Mouse (Mus musculus) kidney, embryonic 16.5 days (tissue): ENCODE data around the gene Ptgfrn. TPM values are rescaled to one million over a fixed set of nuclear protein-coding genes. Genes with fewer than 3 reads are reported as not detected.
A peak's percentile ranks its signal among the peaks of the same experiment; 100 is the strongest.

Experiments
- ATAC-seq: fragments of 200-750 bp; cut with Nextera tagmentation; 2 replicates; pipeline ENCODE4 v1.8.0; 2017; ENCODE audit warnings: moderate TSS enrichment; ENCODE audit not compliant: low FRiP score, low TSS enrichment
- H3K27ac ChIP-seq: fragments of 300-500 bp; sonication (generic); 2 replicates; pipeline ENCODE4 v1.5.1; 2014; ENCODE audit warnings: low read length
- H3K27me3 ChIP-seq: fragments of 300-500 bp; sonication (generic); 2 replicates; pipeline ENCODE4 v1.6.1; 2014; ENCODE audit warnings: low read length, control low read depth, mixed read lengths; ENCODE audit not compliant: insufficient read depth
- H3K36me3 ChIP-seq: fragments of 300-500 bp; sonication (generic); 2 replicates; pipeline ENCODE4 v1.6.1; 2014; ENCODE audit warnings: low read length, control low read depth, mixed read lengths; ENCODE audit not compliant: insufficient read depth
- H3K4me1 ChIP-seq: fragments of 300-500 bp; sonication (generic); 2 replicates; pipeline ENCODE4 v1.6.1; 2014; ENCODE audit warnings: low read length, control low read depth, mixed read lengths; ENCODE audit not compliant: insufficient read depth
- H3K4me2 ChIP-seq: fragments of 300-500 bp; sonication (generic); replicated peaks from 2 replicates; pipeline ENCODE4 v1.6.1; 2014; ENCODE audit warnings: low read depth, low read length
- H3K4me3 ChIP-seq: fragments of 300-500 bp; sonication (generic); 2 replicates; pipeline ENCODE4 v1.5.1; 2014; ENCODE audit warnings: mild to moderate bottlenecking, low read length
- H3K9ac ChIP-seq: fragments of 300-500 bp; sonication (generic); replicated peaks from 2 replicates; pipeline ENCODE4 v1.6.1; 2014; ENCODE audit warnings: low read length
- H3K9me3 ChIP-seq: fragments of 300-500 bp; sonication (generic); 2 replicates; pipeline ENCODE4 v1.6.1; 2016; ENCODE audit warnings: low read length, control low read depth
- WGBS: fragments of 180-500 bp; shearing (Covaris S2); extraction: QIAGEN DNeasy Blood & Tissue Kit; methylation state at CpG from one replicate; pipeline ENCODE4 v1.1.7; 2014; 5-methylcytosine and 5-hydroxymethylcytosine counted together
- polyA plus RNA-seq: library from polyadenylated mRNA; unstranded; fragments of >200 nt; fragmentation: Nextera tagmentation; extraction: Ambion mirVana; gene quantifications from 2 replicates; pipeline ENCODE4 v1.2.1, GENCODE M21; 2015

Gene Ptgfrn
- polyA plus RNA-seq, 1 experiment from 2014 or later, result 2.1 TPM

GRCm38 (mm10) chr3:101003575-101004356 is 106.3 kb downstream of the Ptgfrn start:
- H3K27me3 ChIP-seq, result no peaks in the 10 kb centered on the region
- WGBS, result 89% methylated on average over 15 of the region's 15 CpGs

GRCm38 (mm10) chr3:100999732-101000131 is 110.3 kb downstream of the Ptgfrn start:
- no peak for ATAC-seq
- no peaks in the 10 kb centered on the region for H3K36me3 ChIP-seq
- no peak overlapping the region for H3K9ac ChIP-seq
- 0 out of 2 replicates have a peak, but pooled peaks cover 8% of the 10 kb centered on the region for H3K4me1 ChIP-seq
- no peak overlapping the region for H3K27ac ChIP-seq
- H3K4me2 ChIP-seq, result no peak overlapping the region
- H3K9me3 ChIP-seq, result no peaks in the 10 kb centered on the region
- 18% methylated on average over 2 of the region's 2 CpGs for WGBS
- H3K27me3 ChIP-seq, result no peaks in the 10 kb centered on the region
- H3K4me3 ChIP-seq, result no peak overlapping the region

More at GRCm38 (mm10) chr3:101003575-101004356, 106.3 kb downstream of the Ptgfrn start:
- H3K27ac ChIP-seq, result no peak overlapping the region
- no peaks in the 10 kb centered on the region for H3K9me3 ChIP-seq
- no peak for ATAC-seq
- no peak overlapping the region for H3K4me2 ChIP-seq
- no peaks in the 10 kb centered on the region for H3K36me3 ChIP-seq
- 0 out of 2 replicates have a peak, but pooled peaks cover 2% of the 10 kb centered on the region for H3K4me1 ChIP-seq
- H3K9ac ChIP-seq, result no peak overlapping the region
- no peak overlapping the region for H3K4me3 ChIP-seq

- H3K9ac ChIP-seq, result no peak overlapping the region
- no peaks in the 10 kb centered on the region for H3K36me3 ChIP-seq
- H3K27me3 ChIP-seq, result no peaks in the 10 kb centered on the region
- no peak overlapping the region for H3K4me3 ChIP-seq
- 0 out of 2 replicates have a peak, but pooled peaks have one; percentile 49 for ATAC-seq
- no peak overlapping the region for H3K27ac ChIP-seq
- WGBS, result 23% methylated on average over 6 of the region's 6 CpGs
- no peaks in the 10 kb centered on the region for H3K9me3 ChIP-seq
- no peak overlapping the region for H3K4me2 ChIP-seq
- H3K4me1 ChIP-seq, result 0 out of 2 replicates have a peak, but pooled peaks cover 10% of the 10 kb centered on the region
Measured at GRCm38 (mm10) chr3:100998904-100999340, 111.2 kb downstream of the Ptgfrn start.

GRCm38 (mm10) chr3:100997785-100998570 is 112.1 kb downstream of the Ptgfrn start:
- Histone ChIP-seq H3K27me3 (no peaks in the 10 kb centered on the region), H3K4me2 (no peak overlapping the region), H3K9ac (no peak overlapping the region), H3K36me3 (no peaks in the 10 kb centered on the region), H3K9me3 (no peaks in the 10 kb centered on the region), H3K4me3 (no peak overlapping the region), H3K4me1 (0 out of 2 replicates have a peak, but pooled peaks cover 15% of the 10 kb centered on the region), H3K27ac (no peak overlapping the region)
- 69% methylated on average over 10 of the region's 10 CpGs for WGBS
- ATAC-seq, result no peak

GRCm38 (mm10) chr3:100994252-100994651 is 115.8 kb downstream of the Ptgfrn start:
- Histone ChIP-seq H3K9me3 (no peaks in the 10 kb centered on the region), H3K9ac (no peak overlapping the region), H3K27ac (no peak overlapping the region), H3K27me3 (no peaks in the 10 kb centered on the region), H3K36me3 (no peaks in the 10 kb centered on the region), H3K4me1 (0 out of 2 replicates have a peak, but pooled peaks cover 15% of the 10 kb centered on the region), H3K4me3 (no peak overlapping the region), H3K4me2 (no peak overlapping the region)
- WGBS, result 89% methylated on average over 4 of the region's 4 CpGs
- no peak for ATAC-seq

- H3K9me3 ChIP-seq, result no peaks in the 10 kb centered on the region
- H3K4me3 ChIP-seq, result no peak overlapping the region
- ATAC-seq, result peak; percentile 52; the same call in 1 of the 2 replicates
- no peaks in the 10 kb centered on the region for H3K27me3 ChIP-seq
- H3K9ac ChIP-seq, result no peak overlapping the region
- no peak overlapping the region for H3K4me2 ChIP-seq
- H3K4me1 ChIP-seq, result 0 out of 2 replicates have a peak, but pooled peaks cover 12% of the 10 kb centered on the region
- no peaks in the 10 kb centered on the region for H3K36me3 ChIP-seq
- H3K27ac ChIP-seq, result no peak overlapping the region
- 27% methylated on average over 15 of the region's 15 CpGs for WGBS
Measured at GRCm38 (mm10) chr3:100993718-100994117, 116.4 kb downstream of the Ptgfrn start.

GRCm38 (mm10) chr3:100993158-100993557 is 116.9 kb downstream of the Ptgfrn start:
- Histone ChIP-seq H3K27ac (no peak overlapping the region), H3K4me2 (no peak overlapping the region), H3K27me3 (no peaks in the 10 kb centered on the region), H3K9ac (no peak overlapping the region), H3K4me1 (0 out of 2 replicates have a peak, but pooled peaks cover 7% of the 10 kb centered on the region), H3K9me3 (no peaks in the 10 kb centered on the region), H3K36me3 (no peaks in the 10 kb centered on the region), H3K4me3 (no peak overlapping the region)
- ATAC-seq, result no peak
- WGBS, result 67% methylated on average over 7 of the region's 7 CpGs

Other genes starting within 250 kb of the Ptgfrn start
- gene Trim45, start 188.1 kb downstream of the Ptgfrn start, polyA plus RNA-seq, result 7.0 and 7.7 TPM in 2 replicates
- 17.8 and 21.2 TPM in 2 replicates for gene Ttf2, start 140.6 kb downstream of the Ptgfrn start, polyA plus RNA-seq
- 0.06 TPM in 1 of 2 replicates, not detected in the other for gene Cd101, start 80.7 kb downstream of the Ptgfrn start, polyA plus RNA-seq
- gene Cd2, start 177.7 kb upstream of the Ptgfrn start, polyA plus RNA-seq, result 0.22 TPM in 1 of 2 replicates, not detected in the other